Mouse (Mus musculus): Measurements from ENCODE around the gene Gng3.

DNA sequence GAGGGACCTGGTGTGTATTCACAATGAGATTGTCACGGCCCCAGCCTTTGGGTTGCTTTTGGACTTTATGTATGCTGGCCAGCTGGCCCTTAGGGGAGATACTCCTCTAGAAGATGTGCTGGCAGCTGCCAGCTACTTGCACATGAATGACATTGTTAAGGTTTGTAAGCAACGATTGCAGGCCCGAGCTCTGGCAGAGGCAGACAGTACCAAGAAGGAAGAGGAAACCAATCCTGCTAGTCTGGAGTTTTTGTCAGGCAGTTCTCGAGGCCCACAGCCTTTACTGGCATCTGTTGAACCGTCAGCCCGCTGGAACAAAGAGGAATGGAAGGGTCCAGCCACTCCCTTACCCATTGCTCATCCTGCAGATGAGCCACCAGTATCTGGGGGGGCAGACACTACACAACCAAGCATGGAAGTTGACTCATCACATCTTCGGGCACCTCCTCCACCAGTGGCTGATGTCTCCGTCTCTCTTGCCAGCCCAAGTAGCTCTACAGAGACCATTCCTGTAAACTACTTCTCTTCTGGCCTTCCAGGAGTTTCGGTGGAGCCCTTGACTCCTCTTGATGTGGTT is 35.7 kb downstream of the Gng3 start:
- TF ChIP-seq GATA1 (IDR thresholded peaks at IDR 0.05; ENCODE audit: borderline replicate concordance, low read length): no peak
- TF ChIP-seq FLI1 (IDR thresholded peaks at IDR 0.05; ENCODE audit: low read length): no peak
